Mouse (Mus musculus): Measurements from ENCODE around the gene Gm34653.

- TF ChIP-seq CTCF (conservative IDR thresholded peaks at IDR 0.05; ENCODE audit: low read length) (no peak), POU5F1 (IDR thresholded peaks at IDR 0.05; ENCODE audit: borderline replicate concordance, low read length) (no peak)
Observed at GRCm38 (mm10) chr2:34808057-34808456, 24.8 kb upstream of the Gm34653 start.
